In the genomic region with DNA sequence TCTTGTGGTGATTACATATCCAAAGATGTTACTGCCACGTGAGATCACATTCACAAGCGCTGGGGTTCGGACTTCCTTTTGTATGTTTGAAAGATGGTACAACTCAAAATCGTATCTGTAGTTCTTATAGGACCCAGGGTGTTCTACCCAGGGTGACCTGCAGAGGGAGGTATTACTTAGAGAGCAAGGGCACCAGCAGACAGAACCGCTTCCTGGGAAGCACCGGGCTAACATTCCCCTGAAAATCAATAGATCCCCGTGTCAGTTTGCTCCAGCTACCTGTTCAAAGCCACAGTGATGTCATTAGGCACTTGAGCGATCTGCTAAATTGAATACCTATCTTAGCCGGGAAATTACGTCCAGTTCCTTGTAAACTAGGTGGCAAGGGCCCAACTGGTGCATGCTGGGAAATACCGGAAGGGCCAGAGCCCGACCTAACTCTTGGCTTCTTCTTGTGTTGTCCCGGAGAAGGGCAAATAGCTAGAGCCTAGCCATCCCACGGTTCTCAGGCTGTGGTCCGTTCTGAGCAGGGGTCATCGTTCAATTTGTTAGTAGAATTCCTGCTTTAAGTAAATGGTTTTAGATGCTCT, we compare ENCODE assay signal across 8 mouse cellular contexts. TPM values are rescaled to one million over a fixed set of nuclear protein-coding genes. Genes with fewer than 3 reads are reported as not detected.
DNase-seq lines count a peak whose midpoint lies in the region; ATAC-seq and TF ChIP-seq lines count a peak whose summit lies in the region.
"Had no signal": no experiment of that assay in that cellular context is flagged by ENCODE, and none has a peak within 500 bp of the region (broad histone marks: within the 10 kb centered on the region; RNA-seq: fewer than 3 reads in every experiment).

No protein-coding gene starts in this region.

- TF ChIP-seq POLR2A in small intestine, adult 2 months (IDR thresholded peaks at IDR 0.05; ENCODE audit: low read depth, low read length), result no peak

- DNase-seq in neural tube, embryonic 10.5 days (ENCODE audit: extremely low spot score, low spot score), result peak; percentile 34
- peak; percentile 62 for DNase-seq in adipocyte (ENCODE audit: low spot score)
- DNase-seq in embryo, embryonic 10 days (ENCODE audit: low spot score), result peak; percentile 64
- DNase-seq in heart, postnatal 36 days, result peak; percentile 50 to 74
- DNase-seq in lung, adult 18-20 months, result peak; percentile 76 to 83

- intact Hi-C loops in heart, postnatal 36 days (cut with DNase I), result loop anchor here (5.0 to 10.0 kb wide), 3 partner anchors 87 to 275 kb away; no protein-coding TSS in a partner anchor

- WGBS in neural tube, embryonic 15.5 days, result 57% methylated on average over 16 of the region's 16 CpGs
- 26% methylated on average over 16 of the region's 16 CpGs for WGBS in small intestine, adult 2 months

- no peak overlapping the region for H3K27ac ChIP-seq in neural tube, embryonic 15.5 days (replicated peaks)
- 0 out of 2 replicates have a peak overlapping the region, but pooled peaks have one; percentile 1 for H3K27ac ChIP-seq in small intestine, adult 2 months (ENCODE audit: insufficient read depth, low read depth, low read length)

- TF ChIP-seq CTCF in small intestine, adult 2 months (IDR thresholded peaks at IDR 0.05; ENCODE audit: extremely low read depth, insufficient read length, insufficient replicate concordance, low read depth, low read length), result peak; percentile 71; the same call in 1 of the 2 replicates

- no peak overlapping the region for H3K4me3 ChIP-seq in neural tube, embryonic 15.5 days (replicated peaks)
- H3K4me3 ChIP-seq in small intestine, adult 2 months (ENCODE audit: low read depth, low read length), result no peak overlapping the region

- H3K27me3 ChIP-seq in neural tube, embryonic 15.5 days (replicated peaks), result no peaks in the 10 kb centered on the region
- H3K27me3 ChIP-seq in small intestine, adult 2 months (ENCODE audit: control insufficient read depth, insufficient read depth, low read length), result no peaks in the 10 kb centered on the region

- no peaks in the 10 kb centered on the region for H3K4me1 ChIP-seq in neural tube, embryonic 15.5 days
- peaks cover 14% of the 10 kb centered on the region; the same call in 1 of the 2 replicates for H3K4me1 ChIP-seq in small intestine, adult 2 months (ENCODE audit: control insufficient read depth, insufficient read depth, insufficient read length, low read length)

- no peak for ATAC-seq in neural tube, embryonic 15.5 days (ENCODE audit: low FRiP score)

- H3K4me2 ChIP-seq in neural tube, embryonic 15.5 days, result no peak overlapping the region

- H3K9me3 ChIP-seq in neural tube, embryonic 15.5 days (replicated peaks), result no peaks in the 10 kb centered on the region

- H3K9ac ChIP-seq in neural tube, embryonic 15.5 days (replicated peaks), result no peak overlapping the region

- H3K36me3 ChIP-seq in neural tube, embryonic 15.5 days, result no peaks in the 10 kb centered on the region
- no peaks in the 10 kb centered on the region for H3K36me3 ChIP-seq in small intestine, adult 2 months (ENCODE audit: control insufficient read depth, insufficient read depth, low read length)

RNA-seq across cellular contexts. Expression of a gene that starts 14.2 kb away (rescaled TPM):
- 0.14 and 0.40 TPM in 2 replicates for polyA plus RNA-seq in neural tube, embryonic 15.5 days (2015; fragmentation: Nextera tagmentation; extraction: Ambion mirVana)
- total RNA-seq in heart, postnatal 36 days (2021), result not detected
- polyA plus RNA-seq in small intestine, adult 2 months (2012; rRNA removed), result 0.42 and 1.4 TPM in 2 replicates

RNA-seq across cellular contexts. Expression of a gene that starts 27.6 kb away (rescaled TPM):
- 0.10 and 0.19 TPM in 2 replicates for polyA plus RNA-seq in neural tube, embryonic 15.5 days (2015; fragmentation: Nextera tagmentation; extraction: Ambion mirVana)
- under 1 TPM in 1 of 2 experiments, not detected in 1; 0.08 TPM for total RNA-seq in heart, postnatal 36 days (2021)
- polyA plus RNA-seq in small intestine, adult 2 months (2012; rRNA removed), result 0.09 and 0.60 TPM in 2 replicates
- total RNA-seq: hematopoietic stem cell, adult 5-6 weeks had no signal

RNA-seq across cellular contexts. Expression of a gene that starts 48.0 kb away (rescaled TPM):
- 2.2 and 2.3 TPM in 2 replicates for polyA plus RNA-seq in neural tube, embryonic 15.5 days (2015; fragmentation: Nextera tagmentation; extraction: Ambion mirVana)
- total RNA-seq in heart, postnatal 36 days (2021), result 1 to 10 TPM; 4.5 to 5.1 TPM
- polyA plus RNA-seq in small intestine, adult 2 months (2012; rRNA removed), result 2.4 and 4.6 TPM in 2 replicates
